Mouse (Mus musculus): ENCODE results near the gene Btd.

The Btd gene

GRCm38 (mm10) chr14:31647991-31648390 is 7.2 kb downstream of the Btd start:
- DNase-seq (ENCODE audit: low spot score) = no peak

GRCm38 (mm10) chr14:31650347-31650746 is 9.5 kb downstream of the Btd start:
- DNase-seq (ENCODE audit: low spot score) = no peak

GRCm38 (mm10) chr14:31651206-31651605 is 10.4 kb downstream of the Btd start:
- DNase-seq (ENCODE audit: low spot score) = no peak

- no peak for DNase-seq (ENCODE audit: low spot score)
Measured at GRCm38 (mm10) chr14:31652106-31652505, 11.3 kb downstream of the Btd start.

- DNase-seq (ENCODE audit: low spot score) = no peak
Measured at GRCm38 (mm10) chr14:31652624-31653023, 11.8 kb downstream of the Btd start.

GRCm38 (mm10) chr14:31653101-31653875 is 12.5 kb downstream of the Btd start:
- DNase-seq (ENCODE audit: low spot score) = no peak

GRCm38 (mm10) chr14:31654816-31655215 is 14.0 kb downstream of the Btd start:
- DNase-seq (ENCODE audit: low spot score) = no peak

- DNase-seq (ENCODE audit: low spot score) = no peak
Measured at GRCm38 (mm10) chr14:31655406-31655805, 14.6 kb downstream of the Btd start.

- no peak for DNase-seq (ENCODE audit: low spot score)
Measured at GRCm38 (mm10) chr14:31656386-31656785, 15.6 kb downstream of the Btd start.

GRCm38 (mm10) chr14:31656857-31657645 is 16.2 kb downstream of the Btd start:
- DNase-seq (ENCODE audit: low spot score) = peak; percentile 60

GRCm38 (mm10) chr14:31658126-31658680 is 17.4 kb downstream of the Btd start:
- DNase-seq (ENCODE audit: low spot score) = no peak

GRCm38 (mm10) chr14:31659501-31660181 is 18.8 kb downstream of the Btd start:
- no peak for DNase-seq (ENCODE audit: low spot score)

GRCm38 (mm10) chr14:31660312-31661093 is 19.7 kb downstream of the Btd start:
- DNase-seq (ENCODE audit: low spot score) = no peak

- peak; percentile 66 for DNase-seq (ENCODE audit: low spot score)
Measured at GRCm38 (mm10) chr14:31661671-31662554, 21.1 kb downstream of the Btd start.

GRCm38 (mm10) chr14:31662555-31663211 is 21.9 kb downstream of the Btd start:
- DNase-seq (ENCODE audit: low spot score) = no peak

GRCm38 (mm10) chr14:31663376-31664099 is 22.7 kb downstream of the Btd start:
- DNase-seq (ENCODE audit: low spot score) = no peak

- DNase-seq (ENCODE audit: low spot score) = no peak
Measured at GRCm38 (mm10) chr14:31664100-31664902, 23.5 kb downstream of the Btd start.

- no peak for DNase-seq (ENCODE audit: low spot score)
Measured at GRCm38 (mm10) chr14:31664903-31665565, 24.2 kb downstream of the Btd start.

Measured in ovary, postnatal 14 days (tissue).